Mouse (Mus musculus): Measurements from ENCODE around the gene Gm4884.
"Not testable (repeated sequence)": the region's sequence is repeated elsewhere in the genome, so short reads cannot be mapped to it uniquely, and the experiment has no call there.

Gm4884 gene

DNA sequence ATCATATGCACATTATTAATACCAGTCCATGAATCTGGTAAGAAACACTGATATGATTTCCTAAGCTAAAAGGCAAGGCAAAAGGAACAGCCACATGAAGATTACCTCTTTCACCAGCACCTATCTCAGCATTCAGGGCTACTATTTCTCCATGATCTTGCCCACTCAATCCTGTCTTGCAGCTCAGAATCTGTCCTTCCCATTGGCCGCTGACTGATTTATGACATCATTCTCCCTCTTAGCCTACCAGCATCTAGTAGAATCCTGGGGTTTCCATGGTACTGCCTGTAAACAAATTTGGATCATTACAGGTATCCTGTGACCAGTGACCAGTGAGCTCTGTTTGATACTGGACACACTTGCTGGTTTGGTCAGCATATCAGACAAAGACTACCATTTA lies at the start of gene Gm4884:
Gene Gm4884, plus strand, starts transcription at position 301 of the 400 bp plus-strand sequence.
- DNase-seq, result not testable (repeated sequence)

DNA sequence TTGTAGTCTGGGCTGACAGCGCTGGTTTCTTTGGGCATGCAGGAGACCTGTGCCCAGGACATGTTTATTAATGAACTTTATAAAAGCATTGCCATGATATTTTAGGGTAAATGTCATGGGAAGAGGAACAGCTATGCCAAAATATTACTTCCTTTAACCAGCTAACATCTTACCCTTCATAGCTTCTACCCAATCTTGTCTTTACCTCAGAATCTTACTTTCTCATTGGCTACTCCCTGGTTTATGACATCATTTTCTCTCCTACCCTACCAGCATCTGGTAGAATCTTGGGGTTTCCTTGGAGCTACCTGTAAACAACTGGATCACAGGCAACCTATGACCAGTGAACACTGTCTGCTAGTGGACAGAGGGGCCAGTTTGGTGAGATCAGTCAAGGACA lies 45.3 kb upstream of the Gm4884 start, which contains the start of gene 4930433I11Rik:
Gene 4930433I11Rik, plus strand, starts transcription at position 301 of the 400 bp plus-strand sequence.
- DNase-seq, result no peak

DNA sequence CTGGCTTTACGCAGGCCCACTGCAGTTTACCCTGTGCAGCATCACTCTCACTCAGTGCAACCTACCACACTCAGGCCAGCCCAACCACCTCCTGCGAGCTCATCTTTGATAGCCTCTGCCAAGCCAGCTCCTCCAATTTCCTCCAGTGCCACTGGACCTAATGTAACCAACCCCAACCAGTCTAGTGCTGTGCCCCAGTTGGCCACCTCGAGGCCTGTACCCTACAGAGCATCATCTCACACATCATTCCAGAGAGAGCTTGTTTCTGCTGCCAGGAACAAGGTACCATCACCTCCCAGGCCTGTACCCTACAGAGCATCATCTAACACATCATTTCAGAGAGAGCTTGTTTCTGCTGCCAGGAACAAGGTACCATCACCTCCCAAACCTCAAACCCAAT lies 11.5 kb downstream of the Gm4884 start:
- DNase-seq, result not testable (repeated sequence)

Measured in kidney, postnatal 36 days (tissue).